Mouse (Mus musculus): ENCODE measurements around the gene Ero1lb. TPM values are rescaled to one million over a fixed set of nuclear protein-coding genes. Genes with fewer than 3 reads are reported as not detected.
"Not testable (repeated sequence)": the region's sequence is repeated elsewhere in the genome, so short reads cannot be mapped to it uniquely, and the experiment has no call there.

Gene Ero1lb
- polyA plus RNA-seq, 1 experiment from 2014 or later = 5.3 TPM

DNA sequence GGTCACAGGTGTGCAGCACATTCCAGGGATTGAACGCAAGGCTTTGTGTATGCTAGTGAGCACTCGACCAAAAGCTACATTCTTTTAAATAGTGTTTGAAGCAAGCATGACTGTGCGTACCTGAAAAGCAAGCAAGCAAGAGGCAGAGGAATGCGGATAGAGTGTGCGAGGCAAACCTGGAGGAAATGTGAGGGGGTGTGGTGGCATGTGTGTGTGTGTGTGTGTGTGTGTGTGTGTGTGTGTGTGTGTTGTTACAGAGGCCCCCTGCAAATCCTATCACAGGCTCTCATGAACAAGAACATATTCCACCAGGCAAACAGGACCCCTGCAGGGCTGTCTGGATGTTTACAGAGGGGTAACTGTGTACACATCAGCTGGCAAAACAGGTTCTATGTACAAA lies 64.6 kb downstream of the Ero1lb start:
- not testable (repeated sequence) for H3K27ac ChIP-seq (replicated peaks; ENCODE audit: low read depth, low read length); H3K9ac ChIP-seq (ENCODE audit: low read depth, low read length); H3K36me3 ChIP-seq (ENCODE audit: control insufficient read depth, insufficient read depth, low read length); H3K4me3 ChIP-seq (ENCODE audit: low read depth, low read length); H3K27me3 ChIP-seq (replicated peaks; ENCODE audit: control insufficient read depth, insufficient read depth, low read length); H3K9me3 ChIP-seq (ENCODE audit: control insufficient read depth, low read length); H3K4me1 ChIP-seq (ENCODE audit: control insufficient read depth, insufficient read depth, low read length); H3K4me2 ChIP-seq (ENCODE audit: low read depth, low read length)
- ATAC-seq (ENCODE audit: low read depth) = peak; percentile 74
- WGBS = 85% methylated on average over 5 of the region's 5 CpGs
- peak; percentile 3 for DNase-seq (ENCODE audit: low spot score)

DNA sequence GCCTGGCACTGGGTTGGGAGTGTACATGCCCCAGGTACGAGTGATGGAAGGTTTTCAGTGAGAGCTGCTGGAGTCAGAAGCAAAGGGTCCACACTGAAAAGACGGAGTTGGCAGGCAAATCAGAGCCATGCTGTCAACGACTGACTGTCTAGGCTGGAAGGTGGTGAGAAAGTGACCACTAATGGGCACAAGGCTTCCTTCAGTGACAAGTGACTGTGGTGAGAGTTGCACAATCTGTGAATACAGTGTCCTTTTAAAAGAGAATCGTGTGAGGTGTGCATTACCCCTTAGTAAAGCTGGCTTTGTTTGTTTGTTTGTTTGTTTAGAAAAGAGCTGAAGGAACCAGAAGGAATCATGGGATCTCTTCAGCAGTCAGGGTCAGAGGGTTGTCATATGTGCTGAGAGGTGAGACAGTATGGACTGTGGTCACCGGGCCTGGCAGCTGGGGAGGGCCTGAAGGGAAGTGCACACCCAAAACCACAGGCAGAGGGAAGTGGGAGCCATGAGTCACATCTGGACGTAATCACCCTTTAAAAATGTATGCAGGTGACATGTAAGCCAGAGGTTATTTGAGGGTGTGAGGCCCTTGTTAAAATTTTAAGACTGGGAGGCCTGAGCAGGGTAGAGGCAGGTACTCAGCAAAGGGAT lies 69.4 kb downstream of the Ero1lb start:
- not testable (repeated sequence) for H3K27me3 ChIP-seq (replicated peaks; ENCODE audit: control insufficient read depth, insufficient read depth, low read length); H3K9me3 ChIP-seq (ENCODE audit: control insufficient read depth, low read length); H3K4me3 ChIP-seq (ENCODE audit: low read depth, low read length); H3K4me1 ChIP-seq (ENCODE audit: control insufficient read depth, insufficient read depth, low read length); H3K27ac ChIP-seq (replicated peaks; ENCODE audit: low read depth, low read length); DNase-seq (ENCODE audit: low spot score); H3K4me2 ChIP-seq (ENCODE audit: low read depth, low read length); H3K36me3 ChIP-seq (ENCODE audit: control insufficient read depth, insufficient read depth, low read length); ATAC-seq (ENCODE audit: low read depth); H3K9ac ChIP-seq (ENCODE audit: low read depth, low read length)
- no CpG with 5 or more reads among the region's 6 CpGs for WGBS

GRCm38 (mm10) chr13:12642795-12643194 lies 77.1 kb downstream of the Ero1lb start:
- H3K4me1 ChIP-seq (ENCODE audit: control insufficient read depth, insufficient read depth, low read length); H3K4me2 ChIP-seq (ENCODE audit: low read depth, low read length); H3K9ac ChIP-seq (ENCODE audit: low read depth, low read length); H3K36me3 ChIP-seq (ENCODE audit: control insufficient read depth, insufficient read depth, low read length); ATAC-seq (ENCODE audit: low read depth); H3K27me3 ChIP-seq (replicated peaks; ENCODE audit: control insufficient read depth, insufficient read depth, low read length); H3K4me3 ChIP-seq (ENCODE audit: low read depth, low read length); DNase-seq (ENCODE audit: low spot score); H3K9me3 ChIP-seq (ENCODE audit: control insufficient read depth, low read length); H3K27ac ChIP-seq (replicated peaks; ENCODE audit: low read depth, low read length): not testable (repeated sequence)
- 90% methylated on average over 3 of the region's 4 CpGs for WGBS

GRCm38 (mm10) chr13:12646676-12647075 lies 81.0 kb downstream of the Ero1lb start:
- not testable (repeated sequence) for H3K4me3 ChIP-seq (ENCODE audit: low read depth, low read length); H3K36me3 ChIP-seq (ENCODE audit: control insufficient read depth, insufficient read depth, low read length); H3K27ac ChIP-seq (replicated peaks; ENCODE audit: low read depth, low read length); H3K27me3 ChIP-seq (replicated peaks; ENCODE audit: control insufficient read depth, insufficient read depth, low read length); H3K9me3 ChIP-seq (ENCODE audit: control insufficient read depth, low read length); H3K4me2 ChIP-seq (ENCODE audit: low read depth, low read length); H3K4me1 ChIP-seq (ENCODE audit: control insufficient read depth, insufficient read depth, low read length); DNase-seq (ENCODE audit: low spot score); ATAC-seq (ENCODE audit: low read depth); H3K9ac ChIP-seq (ENCODE audit: low read depth, low read length)
- 74% methylated on average over 5 of the region's 5 CpGs for WGBS

- 0% methylated on average over 6 of the region's 79 CpGs for WGBS
- not testable (repeated sequence) for H3K27me3 ChIP-seq (replicated peaks; ENCODE audit: control insufficient read depth, insufficient read depth, low read length); H3K4me1 ChIP-seq (ENCODE audit: control insufficient read depth, insufficient read depth, low read length); H3K36me3 ChIP-seq (ENCODE audit: control insufficient read depth, insufficient read depth, low read length); H3K27ac ChIP-seq (replicated peaks; ENCODE audit: low read depth, low read length); H3K9me3 ChIP-seq (ENCODE audit: control insufficient read depth, low read length)
- peak overlapping the region; percentile 54 for H3K9ac ChIP-seq (ENCODE audit: low read depth, low read length)
- DNase-seq (ENCODE audit: low spot score) (peak; percentile 72), ATAC-seq (ENCODE audit: low read depth) (peak; percentile 90)
- H3K4me2 ChIP-seq (ENCODE audit: low read depth, low read length) = peak overlapping the region; percentile 49
- peak overlapping the region; percentile 42 for H3K4me3 ChIP-seq (ENCODE audit: low read depth, low read length)
Measured at GRCm38 (mm10) chr13:12650020-12650876, 84.6 kb downstream of the Ero1lb start.

- WGBS = 0% methylated on average over 10 of the region's 13 CpGs
- ATAC-seq (ENCODE audit: low read depth) = peak; percentile 82
Measured at GRCm38 (mm10) chr13:12650877-12651176, 85.2 kb downstream of the Ero1lb start.

More at GRCm38 (mm10) chr13:12650877-12651176, 85.2 kb downstream of the Ero1lb start:
- H3K4me2 ChIP-seq (ENCODE audit: low read depth, low read length) = peak overlapping the region; percentile 49
- not testable (repeated sequence) for H3K27ac ChIP-seq (replicated peaks; ENCODE audit: low read depth, low read length); H3K9me3 ChIP-seq (ENCODE audit: control insufficient read depth, low read length); H3K9ac ChIP-seq (ENCODE audit: low read depth, low read length); H3K4me1 ChIP-seq (ENCODE audit: control insufficient read depth, insufficient read depth, low read length); H3K27me3 ChIP-seq (replicated peaks; ENCODE audit: control insufficient read depth, insufficient read depth, low read length); H3K36me3 ChIP-seq (ENCODE audit: control insufficient read depth, insufficient read depth, low read length)
- DNase-seq (ENCODE audit: low spot score) = peak; percentile 66
- H3K4me3 ChIP-seq (ENCODE audit: low read depth, low read length) = peak overlapping the region; percentile 42

Other genes starting within 250 kb of the Ero1lb start
- gene Actn2, start 225.1 kb upstream of the Ero1lb start, polyA plus RNA-seq (2014; fragmentation: Nextera tagmentation; extraction: Ambion mirVana) = 358 and 490 TPM in 2 replicates
- gene Heatr1, start 170.8 kb upstream of the Ero1lb start, polyA plus RNA-seq (2014; fragmentation: Nextera tagmentation; extraction: Ambion mirVana) = 21.0 and 24.5 TPM in 2 replicates
- gene Lgals8, start 100.9 kb upstream of the Ero1lb start, polyA plus RNA-seq (2014; fragmentation: Nextera tagmentation; extraction: Ambion mirVana) = 22.5 and 23.8 TPM in 2 replicates
- 3.2 and 3.6 TPM in 2 replicates for gene Edaradd, start 45.4 kb upstream of the Ero1lb start, polyA plus RNA-seq (2014; fragmentation: Nextera tagmentation; extraction: Ambion mirVana)
- 1.1 TPM in 1 of 2 replicates, not detected in the other for gene Prl2c3, start 234.2 kb downstream of the Ero1lb start, polyA plus RNA-seq (2014; fragmentation: Nextera tagmentation; extraction: Ambion mirVana)